Mouse (Mus musculus) lung, postnatal 0 days (tissue): ENCODE results near the gene Lrrn4. TPM values are rescaled to one million over a fixed set of nuclear protein-coding genes. Genes with fewer than 3 reads are reported as not detected.

Experiments
- ATAC-seq: fragments of 200-750 bp; cut with Nextera tagmentation; 2 replicates; pipeline ENCODE4 v1.8.0; 2017; ENCODE audit warnings: moderate library complexity
- DNase-seq: peaks from one replicate; pipeline ENCODE4 v3.0.0-alpha.2; 2016; ENCODE audit warnings: low spot score
- H3K27ac ChIP-seq: fragments of 300-500 bp; sonication (generic); 2 replicates; pipeline ENCODE4 v1.5.1; 2014; ENCODE audit warnings: antibody characterized with exemption, mild to moderate bottlenecking, low read length, mixed read lengths
- H3K27me3 ChIP-seq: fragments of 300-500 bp; sonication (generic); replicated peaks from 2 replicates; pipeline ENCODE4 v1.6.1; 2014; ENCODE audit warnings: low read length, mixed read lengths; ENCODE audit not compliant: insufficient read depth
- H3K36me3 ChIP-seq: fragments of 300-500 bp; sonication (generic); 2 replicates; pipeline ENCODE4 v1.6.1; 2014; ENCODE audit warnings: low read length, mixed read lengths; ENCODE audit not compliant: insufficient read depth
- H3K4me1 ChIP-seq: fragments of 300-500 bp; sonication (generic); 2 replicates; pipeline ENCODE4 v1.6.1; 2014; ENCODE audit warnings: antibody characterized with exemption, low read depth, low read length, mixed read lengths; ENCODE audit not compliant: insufficient read depth
- H3K4me2 ChIP-seq: fragments of 300-500 bp; sonication (generic); replicated peaks from 2 replicates; pipeline ENCODE4 v1.6.1; 2014; ENCODE audit warnings: low read depth, mild to moderate bottlenecking, low read length, moderate library complexity, mixed read lengths
- H3K4me3 ChIP-seq: fragments of 300-500 bp; sonication (generic); 2 replicates; pipeline ENCODE4 v1.5.1; 2014; ENCODE audit warnings: low read depth, low read length
- H3K9ac ChIP-seq: fragments of 300-500 bp; sonication (generic); replicated peaks from 2 replicates; pipeline ENCODE4 v1.6.1; 2014; ENCODE audit warnings: low read depth, mild to moderate bottlenecking
- H3K9me3 ChIP-seq: fragments of 300-500 bp; sonication (generic); 2 replicates; pipeline ENCODE4 v1.6.1; 2016; ENCODE audit warnings: low read length, mixed read lengths
- CTCF ChIP-seq: IDR thresholded peaks from 2 replicates; pipeline ENCODE4 v1.5.1; 2016; ENCODE audit warnings: antibody characterized with exemption, mild to moderate bottlenecking
- EP300 ChIP-seq: IDR thresholded peaks from 2 replicates; pipeline ENCODE4 v1.6.1; 2016; ENCODE audit warnings: antibody characterized with exemption, mild to moderate bottlenecking, control low read depth
- WGBS: fragments of 180-500 bp; shearing (Covaris S2); extraction: QIAGEN DNeasy Blood & Tissue Kit; methylation state at CpG from one replicate; pipeline ENCODE4 v1.1.7; 2014; 5-methylcytosine and 5-hydroxymethylcytosine counted together
- polyA plus RNA-seq: library from polyadenylated mRNA; unstranded; fragments of >200 nt; fragmentation: Nextera tagmentation; extraction: Ambion mirVana; gene quantifications from 2 replicates; pipeline ENCODE4 v1.2.1, GENCODE M21; 2015

Gene Lrrn4
- polyA plus RNA-seq, 1 experiment from 2014 or later: 8.0 TPM

DNA sequence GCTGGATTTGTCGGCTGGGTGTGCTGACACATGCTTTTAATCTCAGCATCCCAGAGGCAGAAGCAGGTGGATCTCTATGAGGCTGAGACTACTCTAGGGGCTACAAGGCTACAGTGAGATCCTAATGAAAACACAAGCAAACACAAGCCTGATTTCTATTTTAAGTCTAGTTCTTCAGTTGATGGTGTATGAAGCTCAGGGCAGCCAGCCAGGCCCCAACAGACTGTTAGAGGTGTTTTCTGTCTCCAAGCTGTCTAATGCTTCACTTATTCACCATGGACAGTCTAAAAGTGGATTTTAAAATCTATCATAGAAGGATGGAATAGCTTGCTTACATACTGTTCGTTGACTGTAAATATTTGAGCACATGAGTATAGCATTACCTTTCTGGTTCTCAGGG is 19.2 kb downstream of the Lrrn4 start:
- ATAC-seq (no peak), DNase-seq (no peak)
- no peak overlapping the region for H3K4me3 ChIP-seq
- H3K36me3 ChIP-seq: peaks cover 12% of the 10 kb centered on the region; the same call in 1 of the 2 replicates
- H3K27ac ChIP-seq: no peak overlapping the region
- TF ChIP-seq EP300 (no peak), CTCF (no peak)
- H3K9ac ChIP-seq: no peak overlapping the region
- H3K27me3 ChIP-seq: no peaks in the 10 kb centered on the region
- H3K4me1 ChIP-seq: no peaks in the 10 kb centered on the region
- H3K4me2 ChIP-seq: no peak overlapping the region
- H3K9me3 ChIP-seq: no peaks in the 10 kb centered on the region
- WGBS: 93% methylated on average over 2 of the region's 2 CpGs

DNA sequence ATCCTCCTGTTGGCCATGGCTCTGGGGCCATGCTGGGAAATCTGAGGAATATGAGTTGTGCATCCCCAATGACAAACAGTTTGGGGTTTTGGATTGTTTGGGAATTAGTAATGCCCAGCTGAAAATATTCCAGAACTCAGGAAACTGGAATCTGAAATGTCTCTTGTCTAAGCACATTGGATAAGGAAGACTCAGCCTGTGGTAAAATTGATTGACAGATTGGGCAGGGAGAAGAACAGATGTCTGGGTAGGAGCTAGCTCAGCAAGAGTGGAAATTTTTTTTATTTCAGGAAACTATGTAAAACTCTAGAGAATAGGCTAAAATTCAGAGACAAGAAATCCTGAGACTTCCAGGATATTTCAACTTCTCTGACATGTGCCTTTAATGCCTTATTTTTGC is 20.3 kb downstream of the Lrrn4 start:
- Histone ChIP-seq H3K27ac (no peak overlapping the region), H3K9ac (no peak overlapping the region), H3K4me1 (no peaks in the 10 kb centered on the region), H3K36me3 (peaks cover 9% of the 10 kb centered on the region; the same call in 1 of the 2 replicates), H3K4me3 (no peak overlapping the region), H3K9me3 (no peaks in the 10 kb centered on the region), H3K27me3 (no peaks in the 10 kb centered on the region), H3K4me2 (no peak overlapping the region)
- DNase-seq: no peak
- ATAC-seq: no peak
- TF ChIP-seq EP300: no peak
- no peak for TF ChIP-seq CTCF

DNA sequence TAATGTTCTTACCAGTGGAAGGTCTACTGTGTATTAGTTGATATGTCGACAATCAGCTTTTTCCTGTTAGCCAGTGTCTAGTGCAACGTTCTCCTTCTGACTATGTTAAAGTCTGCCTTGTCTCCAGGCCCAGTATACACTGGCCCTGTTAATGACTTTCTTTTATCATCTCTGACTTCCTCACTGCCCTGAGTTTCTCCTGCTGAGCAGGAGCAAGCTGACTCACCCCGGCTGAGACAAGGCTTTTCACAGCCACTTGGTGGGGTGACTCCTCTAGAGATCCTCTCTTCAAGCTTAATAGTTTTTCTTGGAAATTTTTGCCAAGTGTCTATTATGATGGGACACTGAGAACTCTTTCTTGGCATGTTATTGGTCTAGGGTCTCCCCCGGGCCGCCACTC is 24.4 kb downstream of the Lrrn4 start:
- Histone ChIP-seq H3K9me3 (no peaks in the 10 kb centered on the region), H3K36me3 (0 out of 2 replicates have a peak, but pooled peaks cover 3% of the 10 kb centered on the region), H3K9ac (no peak overlapping the region), H3K27me3 (no peaks in the 10 kb centered on the region), H3K4me2 (no peak overlapping the region), H3K4me3 (no peak overlapping the region), H3K27ac (no peak overlapping the region), H3K4me1 (no peaks in the 10 kb centered on the region)
- TF ChIP-seq CTCF (no peak), EP300 (no peak)
- DNase-seq (no peak), ATAC-seq (no peak)
- 77% methylated on average over 5 of the region's 5 CpGs for WGBS

DNA sequence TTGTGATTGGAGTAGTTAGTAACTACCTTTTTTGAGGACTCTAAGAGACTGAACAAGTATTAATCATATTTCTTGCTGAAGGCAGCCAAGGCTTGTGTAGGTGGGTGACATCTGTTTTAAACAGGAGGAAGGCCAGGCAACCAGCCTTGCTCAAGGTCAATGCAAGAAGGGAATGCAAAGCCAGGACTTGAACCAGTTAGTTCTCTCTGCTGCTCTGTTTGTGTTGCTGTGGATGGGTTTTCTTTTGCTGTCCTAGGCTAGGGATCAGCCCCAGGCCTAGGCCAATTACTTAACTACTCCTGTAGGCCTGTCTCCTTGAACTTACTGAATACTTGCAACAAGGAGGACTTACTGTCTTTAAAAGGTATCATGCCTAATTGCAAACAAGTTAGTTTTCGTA is 27.6 kb downstream of the Lrrn4 start:
- TF ChIP-seq EP300 (no peak), CTCF (no peak)
- Histone ChIP-seq H3K4me1 (no peaks in the 10 kb centered on the region; the same call in 1 of the 2 replicates), H3K9me3 (no peaks in the 10 kb centered on the region), H3K4me2 (no peak overlapping the region), H3K4me3 (no peak overlapping the region), H3K27me3 (no peaks in the 10 kb centered on the region), H3K36me3 (0 out of 2 replicates have a peak, but pooled peaks cover 3% of the 10 kb centered on the region), H3K27ac (no peak overlapping the region), H3K9ac (no peak overlapping the region)
- no peak for DNase-seq
- WGBS: 89% methylated on average over 1 of the region's 1 CpGs
- ATAC-seq: no peak

DNA sequence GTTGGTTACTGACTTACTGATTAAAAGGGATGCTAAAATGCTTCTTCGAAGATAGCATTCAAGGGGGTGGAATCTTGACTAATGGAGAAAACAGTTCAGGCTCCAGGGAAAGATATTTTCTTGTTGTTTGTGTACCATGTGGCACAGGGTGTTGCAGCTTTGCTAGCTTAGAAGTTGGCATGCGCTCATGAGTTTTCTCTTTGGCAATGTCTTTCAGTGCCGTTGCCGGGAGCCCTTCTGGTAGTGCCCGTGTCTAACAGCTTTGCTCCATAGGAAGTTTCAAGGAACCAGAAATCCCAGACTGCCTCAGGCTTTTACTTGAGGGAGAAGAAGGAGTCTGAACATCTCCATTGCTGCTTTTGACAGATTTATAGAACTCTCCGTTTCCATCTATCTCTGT is 31.6 kb downstream of the Lrrn4 start:
- no peak for TF ChIP-seq CTCF
- no peak for TF ChIP-seq EP300
- no peaks in the 10 kb centered on the region for H3K27me3 ChIP-seq
- H3K27ac ChIP-seq: no peak overlapping the region
- no peak overlapping the region for H3K4me2 ChIP-seq
- H3K36me3 ChIP-seq: 0 out of 2 replicates have a peak, but pooled peaks cover 3% of the 10 kb centered on the region
- DNase-seq (no peak), ATAC-seq (no peak)
- peaks cover 8% of the 10 kb centered on the region; the same call in 1 of the 2 replicates for H3K4me1 ChIP-seq
- H3K9me3 ChIP-seq: no peaks in the 10 kb centered on the region
- 92% methylated on average over 6 of the region's 6 CpGs for WGBS
- H3K9ac ChIP-seq: no peak overlapping the region
- H3K4me3 ChIP-seq: no peak overlapping the region

DNA sequence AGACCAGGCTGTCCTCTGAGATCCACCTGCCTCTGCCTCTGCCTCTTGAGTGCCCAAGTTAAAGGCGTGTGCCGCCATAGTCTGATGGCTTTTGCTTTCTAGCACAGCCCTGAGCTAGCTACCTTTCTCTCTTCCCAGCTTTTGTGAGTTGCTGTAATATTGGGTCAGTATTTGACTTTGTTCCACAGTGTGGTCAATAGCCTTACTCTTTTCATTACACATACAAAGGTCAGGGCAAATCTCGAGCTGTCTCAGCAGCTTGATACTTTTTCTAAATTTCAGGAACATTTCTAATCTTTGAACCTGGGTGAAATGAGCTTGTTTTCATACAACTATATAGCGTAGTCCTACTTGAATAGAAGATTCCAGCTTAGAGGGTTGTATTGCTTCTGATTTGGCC is 32.3 kb downstream of the Lrrn4 start:
- WGBS: 86% methylated on average over 4 of the region's 4 CpGs
- DNase-seq (no peak), ATAC-seq (no peak)
- TF ChIP-seq EP300: no peak
- TF ChIP-seq CTCF: no peak
- H3K27me3 ChIP-seq: no peaks in the 10 kb centered on the region
- H3K36me3 ChIP-seq: 0 out of 2 replicates have a peak, but pooled peaks cover 3% of the 10 kb centered on the region
- peaks cover 8% of the 10 kb centered on the region; the same call in 1 of the 2 replicates for H3K4me1 ChIP-seq
- no peaks in the 10 kb centered on the region for H3K9me3 ChIP-seq
- no peak overlapping the region; the same call in 1 of the 2 replicates for H3K9ac ChIP-seq
- no peak overlapping the region for H3K27ac ChIP-seq
- no peak overlapping the region for H3K4me3 ChIP-seq
- no peak overlapping the region for H3K4me2 ChIP-seq

DNA sequence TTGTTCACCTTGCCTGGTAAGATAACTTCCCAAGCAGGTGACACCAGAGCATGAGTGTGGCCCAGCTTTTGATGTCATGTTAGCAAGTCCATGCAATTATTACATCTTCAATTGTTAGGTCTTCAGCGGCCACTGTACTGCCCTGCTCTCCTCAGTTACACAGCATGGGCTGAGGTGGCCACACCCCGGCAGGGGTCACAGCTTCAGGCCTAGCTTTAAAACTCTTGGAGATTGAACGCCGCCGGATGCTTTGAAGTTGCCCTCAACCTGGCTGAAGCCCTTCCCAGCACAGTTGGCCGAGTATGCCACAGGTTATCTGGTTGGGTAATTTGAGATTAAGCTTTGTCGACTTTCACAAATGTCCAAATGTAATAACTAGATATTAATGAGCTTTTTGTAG is 33.1 kb downstream of the Lrrn4 start:
- TF ChIP-seq EP300 (no peak), CTCF (no peak)
- Histone ChIP-seq H3K9me3 (no peaks in the 10 kb centered on the region), H3K27me3 (no peaks in the 10 kb centered on the region), H3K4me3 (peak overlapping the region; percentile 86; the same call in 1 of the 2 replicates), H3K4me1 (peaks cover 8% of the 10 kb centered on the region; the same call in 1 of the 2 replicates), H3K36me3 (0 out of 2 replicates have a peak, but pooled peaks cover 3% of the 10 kb centered on the region), H3K9ac (peak overlapping the region; percentile 73; the same call in 1 of the 2 replicates), H3K27ac (no peak overlapping the region), H3K4me2 (peak overlapping the region; percentile 94)
- ATAC-seq: no peak
- peak; percentile 6 for DNase-seq
- WGBS: 25% methylated on average over 7 of the region's 7 CpGs
